Mouse (Mus musculus) left cerebral cortex, adult 18-20 months (tissue): ENCODE measurements around the gene Dhodh. TPM values are rescaled to one million over a fixed set of nuclear protein-coding genes. Genes with fewer than 3 reads are reported as not detected.

Experiments
- DNase-seq, 2 experiments: peaks; one replicate each; pipeline ENCODE4 v3.0.0; 2021 to 2022; ENCODE audit warnings: low spot score in 2 of 2, mixed read lengths in 1 of 2
- long read RNA-seq, 2 experiments: library from polyadenylated mRNA; stranded (forward); transcript quantifications; one replicate each; pipeline ENCODE4 v2.0.0; 2021
- total RNA-seq, 2 experiments: library from RNA; stranded (reverse); gene quantifications; 2 replicates each; pipeline ENCODE4 v1.2.3; 2021

Dhodh gene
- total RNA-seq: 10 to 100 TPM; 16.3 to 20.3 TPM
- long read RNA-seq, experiment 1, transcript Dhodh-201 (9 exons, 2,039 nt): major isoform, 23 of 27 reads
- long read RNA-seq, experiment 1, partial matches to known transcripts: 1 of 27 reads
- long read RNA-seq, experiment 1, other reads (novel, unspliced or antisense): 3 of 27 reads
- long read RNA-seq, experiment 2, transcript Dhodh-201 (9 exons, 2,039 nt): major isoform, 34 of 35 reads
- long read RNA-seq, experiment 2, partial matches to known transcripts: 0 of 35 reads
- long read RNA-seq, experiment 2, other reads (novel, unspliced or antisense): 1 of 35 reads

DNA sequence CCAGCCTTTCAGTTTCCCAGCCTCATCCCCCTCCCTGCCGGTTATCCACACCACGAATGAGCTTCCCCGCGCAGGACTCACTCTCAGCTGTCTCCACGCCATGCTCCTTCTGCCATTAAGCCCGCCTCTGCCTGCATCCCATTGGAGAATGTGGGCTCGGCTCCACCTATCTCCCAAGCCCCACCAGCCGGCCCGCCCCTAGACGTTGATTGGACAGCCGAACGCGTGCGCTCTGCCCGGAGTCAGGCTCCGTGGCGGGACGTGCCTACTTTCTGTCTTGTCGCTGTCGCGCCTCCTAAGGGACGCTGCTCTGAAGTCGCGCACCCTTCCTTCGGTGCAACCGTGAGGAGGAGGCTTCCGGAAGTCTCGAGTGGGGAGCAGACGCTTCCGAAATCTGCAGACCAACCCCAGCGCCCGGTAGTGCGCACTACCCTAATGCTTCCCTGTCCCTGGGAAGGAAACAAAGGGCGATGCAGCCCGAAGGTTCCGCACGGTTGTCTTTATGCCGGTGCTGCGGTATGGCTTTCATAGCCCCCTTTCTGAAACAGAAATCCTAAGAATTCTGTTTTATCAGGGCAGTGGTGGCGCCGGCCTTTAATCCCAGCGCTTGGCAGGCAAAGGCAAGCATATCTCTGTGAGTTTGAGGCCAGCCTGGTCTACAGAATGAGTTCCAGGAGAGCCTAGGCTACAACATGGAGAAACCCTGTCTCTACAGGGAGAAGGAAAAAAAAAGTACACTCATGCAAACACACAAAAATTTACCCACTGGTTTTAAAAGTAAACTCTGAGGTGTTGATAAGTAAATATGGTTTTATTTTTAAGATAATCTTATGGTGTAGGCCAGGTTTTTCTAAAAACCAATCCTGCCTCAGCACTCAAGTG, at the start of gene Dhodh:
Gene Dhodh, minus strand, starts transcription at position 403 of the 882 bp plus-strand sequence.
- peak; percentile 95 to 98 for DNase-seq

DNA sequence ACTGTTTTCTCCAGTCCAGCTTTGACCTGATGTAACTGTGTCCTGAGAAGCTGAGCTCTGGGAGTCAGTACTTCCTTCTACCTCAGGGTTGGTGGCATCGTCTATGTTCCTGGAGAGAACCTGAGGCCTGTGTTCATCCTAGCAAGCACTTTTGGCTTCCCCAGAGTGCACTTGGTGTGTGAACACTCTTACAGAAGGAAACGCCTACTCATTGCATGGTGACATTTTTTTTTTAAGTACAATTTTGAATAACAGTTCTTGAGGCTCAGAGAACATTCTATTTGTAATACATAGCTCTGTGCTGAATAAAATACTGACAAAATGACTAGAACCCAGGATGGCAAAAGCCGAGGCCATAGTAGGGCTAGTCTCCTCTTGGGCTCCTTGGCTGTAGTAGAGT, 48.4 kb upstream of the Dhodh start:
- peak in 1 of 2 experiments; percentile 13 for DNase-seq

DNA sequence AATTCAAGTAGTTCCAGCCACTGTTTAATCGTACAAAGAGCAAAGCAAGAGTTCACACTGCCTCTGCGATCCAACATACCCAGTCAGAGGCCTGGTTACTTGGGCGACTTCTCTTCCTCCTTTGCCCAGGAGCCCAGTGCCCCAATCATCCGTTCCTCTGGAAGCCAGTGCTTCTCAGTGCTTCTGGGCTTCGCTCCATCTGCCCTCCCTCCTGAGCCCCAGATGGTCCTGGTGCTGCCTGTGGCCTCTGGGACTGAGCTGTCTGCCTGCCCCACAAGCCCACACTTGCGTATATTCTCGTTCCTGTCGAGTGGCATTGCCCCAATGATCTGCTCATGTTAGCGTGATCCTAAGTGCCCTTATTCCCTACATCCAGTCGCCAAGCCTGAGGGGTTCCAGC, 42.3 kb upstream of the Dhodh start:
- no peak for DNase-seq

DNA sequence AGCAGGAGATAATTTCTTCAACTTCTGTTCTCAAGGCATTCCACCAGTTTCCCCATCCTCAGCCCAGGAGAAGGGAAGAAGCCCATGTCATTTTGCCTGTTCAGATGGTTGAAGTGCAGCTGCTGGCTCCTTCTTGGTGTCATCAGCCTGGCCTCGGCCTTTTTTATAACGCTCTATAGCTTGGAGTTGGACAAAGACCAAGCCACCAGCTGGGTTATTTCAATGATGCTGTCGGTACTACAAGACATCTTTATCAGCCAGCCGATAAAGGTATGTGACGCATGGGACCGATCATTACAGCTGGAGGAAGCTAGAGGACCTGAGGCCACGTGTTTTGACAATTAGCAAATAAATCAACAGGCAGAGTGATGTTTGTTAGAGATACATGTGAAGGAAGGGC, 40.0 kb upstream of the Dhodh start:
- DNase-seq: no peak

DNA sequence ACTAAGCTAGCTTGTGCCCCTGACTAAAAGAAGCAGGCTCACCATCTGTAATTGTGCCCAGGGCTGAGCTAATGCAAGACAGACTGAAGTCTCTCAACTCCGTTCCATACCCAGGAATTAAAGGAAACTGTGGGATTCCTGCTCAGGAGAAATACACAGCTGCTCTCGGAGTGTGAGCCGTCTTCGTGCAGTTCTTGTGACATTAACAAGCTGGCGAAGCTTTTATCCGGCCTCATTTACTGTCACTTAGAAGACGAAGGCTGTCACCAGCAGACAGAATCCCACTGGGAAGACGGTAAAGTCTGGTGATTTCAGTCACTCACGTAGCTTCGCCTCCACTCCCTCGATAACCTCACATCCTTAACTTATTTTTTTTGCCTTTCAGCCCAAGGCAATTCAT, 38.9 kb upstream of the Dhodh start:
- DNase-seq: no peak

DNA sequence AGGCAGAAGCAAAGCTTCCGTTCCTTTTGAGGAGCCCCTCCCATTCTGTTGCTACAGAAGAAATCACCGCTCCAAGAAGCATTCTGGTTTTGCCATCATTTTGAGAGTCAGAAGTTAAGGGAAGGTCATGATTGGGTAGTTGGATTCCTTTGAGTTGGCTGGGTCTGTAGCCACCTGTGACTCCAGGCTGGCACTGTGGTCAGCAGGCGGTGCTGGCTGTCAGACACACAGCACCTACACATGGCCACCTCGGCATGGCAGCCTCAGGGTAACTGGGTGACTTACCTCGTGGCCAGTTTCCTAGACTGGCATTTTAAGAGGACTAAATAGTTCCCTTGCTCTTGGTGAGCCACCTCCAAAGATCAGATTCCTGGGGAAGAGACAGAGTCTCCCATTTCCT, 32.8 kb upstream of the Dhodh start:
- DNase-seq: no peak

DNA sequence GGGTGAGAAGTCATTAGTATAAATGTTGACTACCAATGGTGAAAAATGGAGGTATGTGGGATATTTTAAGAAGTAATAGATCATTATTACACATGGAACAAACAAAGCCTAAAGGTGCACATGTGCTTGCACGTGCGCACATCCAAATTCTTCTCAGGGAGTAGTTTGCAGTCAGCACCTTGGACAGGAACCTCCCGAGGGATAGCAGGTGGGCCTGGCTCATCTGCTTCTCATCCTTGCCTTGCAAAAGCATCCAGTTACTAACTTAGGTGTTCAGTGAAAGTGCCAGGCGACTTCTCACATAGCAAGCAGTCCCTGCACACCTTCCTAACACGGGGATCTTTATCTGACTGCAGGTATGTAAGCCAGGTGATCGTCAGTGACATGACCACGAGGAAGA, 31.9 kb upstream of the Dhodh start:
- DNase-seq: no peak

DNA sequence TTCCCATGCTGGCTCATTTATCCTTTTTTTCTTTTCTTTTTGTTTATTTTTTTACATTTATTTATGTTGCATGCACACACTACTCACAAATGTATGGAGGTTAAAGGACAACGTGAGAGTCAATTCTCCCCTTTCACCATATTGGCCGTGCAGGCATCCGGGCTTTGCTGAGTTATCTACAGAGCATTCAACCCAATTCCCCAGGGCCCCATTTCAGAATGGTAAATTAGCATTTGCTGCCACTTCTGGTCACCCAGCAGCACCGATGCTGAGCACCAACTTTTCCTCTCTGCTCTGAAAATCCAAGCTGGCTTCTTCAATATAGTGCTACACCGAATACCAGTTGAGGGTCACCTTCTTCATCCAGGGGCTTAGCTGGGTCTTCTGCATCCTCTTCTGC, 30.4 kb upstream of the Dhodh start:
- DNase-seq: no peak

DNA sequence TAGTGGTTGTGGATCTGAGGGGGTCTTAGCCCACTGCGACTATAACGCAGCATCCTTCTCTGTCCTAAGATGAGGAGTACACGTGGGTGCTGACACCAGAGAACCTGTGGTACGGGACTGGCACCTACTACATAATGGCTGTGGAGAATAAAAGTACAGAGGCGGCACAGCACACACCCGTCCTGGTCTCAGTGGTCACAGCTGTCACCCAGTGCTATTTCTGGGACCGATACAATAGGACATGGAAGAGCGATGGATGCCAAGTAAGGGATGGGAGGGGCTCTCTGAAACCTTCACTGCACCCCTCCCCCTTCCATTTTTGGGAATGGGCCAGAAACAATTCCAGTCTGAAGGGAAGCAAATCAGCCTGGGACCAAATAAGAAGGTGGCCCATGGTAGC, 26.7 kb upstream of the Dhodh start:
- no peak for DNase-seq

DNA sequence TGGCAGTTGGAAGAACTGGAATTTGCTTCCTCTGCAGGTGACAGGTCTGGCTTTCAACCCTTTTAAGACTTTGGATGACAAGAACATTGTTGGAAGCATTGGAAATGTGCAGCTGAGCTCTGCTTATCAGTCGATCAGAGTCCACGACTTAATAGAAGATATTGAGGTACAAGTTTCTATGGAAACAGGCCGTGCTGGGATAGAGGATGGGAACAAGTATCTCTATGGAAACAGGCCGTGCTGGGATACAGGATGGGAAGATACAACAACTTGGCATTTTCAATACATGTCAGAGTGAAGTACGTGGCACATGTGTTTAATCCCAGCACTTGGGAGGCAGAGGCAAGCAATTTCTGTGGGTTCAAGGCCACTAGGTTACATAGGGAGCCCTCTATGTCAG, 24.0 kb upstream of the Dhodh start:
- no peak for DNase-seq

DNA sequence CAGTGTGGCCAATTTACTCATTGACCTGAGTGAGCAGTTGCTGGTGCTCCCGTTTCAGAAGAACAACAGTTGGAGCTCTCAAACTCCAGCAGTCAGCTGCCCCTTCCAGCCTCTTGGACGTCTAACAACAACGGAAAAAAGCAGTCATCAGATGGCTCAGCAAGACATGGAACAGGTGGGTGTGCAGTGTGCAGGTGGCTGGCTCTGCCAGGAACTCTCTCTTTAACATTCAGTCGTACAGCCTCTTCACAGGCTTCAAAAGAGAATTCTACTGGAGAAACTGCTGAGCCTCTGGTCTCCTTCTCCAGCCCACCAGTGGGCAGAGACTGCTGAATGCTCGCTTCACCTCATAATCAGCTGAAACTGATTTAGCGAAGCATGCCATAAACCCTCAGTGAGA, 20.2 kb upstream of the Dhodh start:
- DNase-seq: peak in 1 of 2 experiments; percentile 40

DNA sequence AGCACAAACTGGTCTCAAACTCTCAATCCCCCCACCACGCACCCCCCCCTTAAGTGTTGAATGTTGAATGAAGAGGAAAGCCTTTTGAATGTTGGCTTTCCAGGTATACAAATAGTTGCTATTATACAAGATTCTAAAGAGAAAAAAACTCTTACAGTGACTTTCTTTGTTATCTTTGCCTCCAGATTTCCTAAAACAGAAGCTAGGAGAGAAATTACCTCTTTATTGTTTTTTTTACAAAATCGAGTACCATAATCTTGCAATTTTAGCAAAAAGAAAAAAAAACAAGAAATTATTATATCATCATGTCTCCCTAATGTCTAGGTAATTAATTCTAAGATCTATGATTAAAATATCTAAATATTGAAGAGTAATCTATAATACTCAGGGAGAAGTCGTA, 7.1 kb upstream of the Dhodh start:
- DNase-seq: no peak

DNA sequence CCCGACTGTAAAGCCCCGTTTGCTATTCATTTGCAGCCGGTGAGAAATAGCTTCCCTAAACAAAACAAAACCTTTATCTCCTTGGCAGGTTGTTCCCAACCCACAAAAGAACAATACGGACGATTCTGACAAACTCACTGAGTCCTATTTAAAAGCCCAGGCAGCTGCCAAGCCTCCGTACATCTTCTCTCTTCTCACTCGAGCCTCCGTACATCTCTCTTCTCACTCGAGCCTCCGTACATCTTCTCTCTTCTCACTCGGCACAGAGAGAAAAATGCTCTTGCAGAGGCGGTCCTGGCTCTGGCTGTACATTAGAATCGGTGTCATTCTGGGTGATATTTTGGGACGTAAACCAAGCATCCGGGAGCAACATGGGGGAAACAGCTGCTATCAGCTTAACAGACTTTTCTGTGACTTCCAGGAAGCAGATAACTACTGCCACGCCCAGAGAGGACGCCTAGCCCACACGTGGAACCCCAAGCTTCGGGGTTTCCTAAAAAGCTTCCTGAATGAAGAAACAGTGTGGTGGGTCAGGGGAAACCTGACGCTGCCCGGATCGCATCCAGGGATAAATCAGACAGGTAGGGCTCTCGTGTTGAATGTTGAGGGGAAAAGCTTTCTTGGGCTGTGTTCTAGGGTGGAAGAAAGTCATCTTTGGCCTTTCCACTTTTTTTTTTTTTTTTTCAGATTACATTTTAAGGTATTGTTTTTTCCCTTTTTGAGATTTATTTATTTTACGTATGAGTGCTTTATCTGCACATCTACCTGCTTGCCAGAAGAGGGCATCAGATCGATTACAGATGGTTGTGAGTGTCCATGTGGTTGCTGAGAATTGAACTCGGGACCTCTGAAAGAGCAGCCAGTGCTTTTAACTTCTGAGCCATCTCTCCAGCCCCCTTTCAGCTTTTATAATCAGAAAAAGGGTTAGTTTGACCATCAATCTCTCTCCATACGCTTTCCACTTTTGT, 6.1 kb upstream of the Dhodh start, which contains the start of gene Pkd1l3:
Gene Pkd1l3, plus strand, starts transcription at position 275 of the 968 bp plus-strand sequence.
- DNase-seq: peak in 1 of 2 experiments; percentile 20

DNA sequence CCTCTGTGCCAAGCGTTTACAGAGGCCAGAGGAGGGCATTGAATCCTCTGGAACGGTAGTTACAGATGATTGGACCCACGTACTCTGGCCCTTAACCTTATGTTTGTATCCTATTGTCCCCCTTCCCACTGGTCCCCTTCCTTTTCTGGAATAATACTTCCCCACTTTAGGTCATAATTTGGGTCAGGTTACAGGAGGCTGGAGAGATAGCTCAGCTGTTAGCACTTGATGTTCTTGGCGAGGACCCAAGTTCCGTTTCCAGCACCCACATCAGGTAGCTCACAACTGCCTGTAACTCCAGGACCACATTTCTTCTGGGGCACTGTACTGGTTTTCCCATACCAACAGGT, 655 bp upstream of the Dhodh start:
- DNase-seq: no peak

DNA sequence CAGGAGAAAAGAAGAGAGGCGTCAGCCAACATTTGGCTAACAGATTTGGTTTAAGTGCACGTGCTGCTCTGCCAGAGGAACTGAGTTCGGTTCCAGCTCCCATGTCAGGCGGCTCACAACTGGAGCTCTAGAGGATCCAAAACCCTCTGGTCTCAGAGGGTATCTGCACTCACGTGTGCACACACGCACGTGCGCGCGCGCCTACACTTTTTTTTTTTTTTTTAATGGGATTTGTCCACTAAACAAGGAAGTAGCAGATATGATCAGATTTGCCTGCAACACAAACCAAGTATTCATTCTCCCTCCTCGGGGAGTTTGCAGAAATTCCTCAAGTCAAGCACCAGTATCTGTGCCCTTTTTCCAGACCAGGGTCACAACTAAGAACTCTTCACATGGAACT, 823 bp downstream of the Dhodh start:
- DNase-seq: no peak

DNA sequence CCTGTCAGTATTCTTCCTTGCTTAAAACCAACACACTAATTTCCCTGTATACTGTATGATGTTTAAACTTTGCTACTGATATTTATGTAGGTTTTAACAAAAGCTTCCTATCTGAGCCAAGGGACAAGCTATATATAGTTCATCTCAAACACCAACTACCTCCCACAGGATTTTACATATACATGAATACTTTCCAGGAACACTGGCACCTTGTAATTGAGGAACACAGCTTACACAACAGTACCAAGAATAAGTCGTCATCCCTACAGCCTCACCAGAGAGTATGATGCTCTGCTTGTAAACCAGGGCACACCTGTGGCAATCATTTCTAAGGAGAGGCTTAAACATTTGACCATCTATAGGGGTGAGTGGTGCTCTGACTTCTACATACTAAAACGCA, 1.7 kb downstream of the Dhodh start:
- DNase-seq: no peak

DNA sequence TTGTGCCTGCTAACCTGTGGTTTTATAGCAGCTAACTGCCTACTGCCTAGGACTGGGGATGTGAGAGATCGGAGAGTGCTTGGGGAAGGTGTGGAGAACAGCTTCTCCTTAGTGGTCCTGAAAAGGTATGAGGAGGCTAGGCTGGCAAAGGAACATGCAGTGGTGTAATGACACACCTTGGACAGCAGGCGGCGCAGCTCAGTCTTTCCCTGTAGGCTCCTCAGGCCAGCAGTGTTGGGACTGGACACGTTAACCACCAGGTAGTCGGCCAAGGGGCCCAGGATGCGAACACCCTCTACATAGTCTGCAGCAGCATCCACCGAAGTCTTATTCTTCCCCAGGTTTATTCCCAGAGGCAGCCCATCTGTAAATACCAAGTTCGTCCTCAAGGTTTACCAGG, 12.6 kb downstream of the Dhodh start:
- DNase-seq: peak; percentile 48 to 52

DNA sequence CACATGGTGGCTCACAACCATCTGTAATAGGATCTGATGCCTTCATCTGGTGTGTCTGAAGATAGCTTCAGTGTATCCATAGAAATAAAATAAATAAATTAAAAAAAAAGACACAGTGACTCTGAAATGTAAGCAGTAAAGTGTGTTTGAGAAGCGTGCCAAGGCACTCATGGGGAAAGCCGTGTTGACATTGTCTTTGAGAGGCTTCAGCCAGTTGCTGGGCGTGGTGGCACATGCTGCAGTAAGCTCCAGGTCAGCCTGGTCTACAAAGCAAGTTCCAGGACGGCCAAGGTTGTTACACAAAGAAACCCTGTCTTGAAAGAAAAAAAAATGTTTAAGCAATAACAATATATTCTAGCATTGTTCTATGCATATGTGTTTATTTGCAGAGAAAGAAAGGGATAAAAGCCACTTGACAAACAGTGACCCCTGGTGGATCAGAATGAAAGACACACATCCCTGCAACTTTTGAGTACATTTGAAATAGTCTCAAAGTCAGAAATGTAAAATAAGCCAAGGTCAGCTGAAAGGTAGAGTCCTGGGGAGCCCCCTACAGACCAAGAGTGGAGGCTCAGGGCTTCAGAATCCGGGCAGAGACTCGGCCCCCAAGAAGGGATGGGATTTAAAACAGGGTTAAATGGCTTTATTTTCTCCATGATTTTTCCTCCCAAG, 15.2 kb downstream of the Dhodh start:
- DNase-seq: no peak

DNA sequence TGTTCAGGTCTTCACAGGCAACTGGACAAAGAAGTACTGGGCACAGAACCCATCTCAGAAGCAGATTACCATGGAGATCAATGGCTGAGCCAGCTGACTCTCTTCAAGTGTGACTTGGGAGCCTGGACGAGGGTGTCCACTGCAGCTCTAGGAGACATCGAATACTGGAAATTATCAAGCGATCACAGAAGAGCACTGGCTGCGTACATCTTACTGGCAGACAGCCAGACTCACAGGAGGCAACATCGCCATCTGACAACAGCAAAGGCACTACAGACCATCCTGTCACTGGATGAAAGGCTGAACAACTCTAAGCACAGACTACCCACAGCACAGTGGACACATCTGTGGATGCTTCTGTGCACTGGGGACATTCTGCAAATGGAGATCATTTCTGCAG, 16.3 kb downstream of the Dhodh start:
- DNase-seq: no peak

DNA sequence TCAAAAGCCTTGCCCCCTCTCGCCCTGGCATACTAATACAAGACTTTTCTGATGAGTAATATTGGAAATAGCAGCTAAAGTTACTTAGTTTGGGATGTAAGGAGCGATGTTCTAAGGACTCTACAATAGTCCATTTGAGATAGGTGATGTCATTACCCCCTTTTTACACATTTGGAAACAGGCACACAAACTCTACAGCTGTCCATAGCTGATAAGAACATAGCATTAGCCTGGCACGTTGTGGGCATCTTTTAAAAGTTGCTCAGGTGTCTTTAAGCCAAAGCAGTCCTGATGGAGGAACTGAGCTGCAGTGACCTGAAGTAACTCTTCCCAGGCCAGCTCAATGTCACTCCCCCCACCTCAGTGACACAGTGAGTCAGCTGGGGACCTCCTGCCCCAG, 17.1 kb downstream of the Dhodh start:
- DNase-seq: no peak

DNA sequence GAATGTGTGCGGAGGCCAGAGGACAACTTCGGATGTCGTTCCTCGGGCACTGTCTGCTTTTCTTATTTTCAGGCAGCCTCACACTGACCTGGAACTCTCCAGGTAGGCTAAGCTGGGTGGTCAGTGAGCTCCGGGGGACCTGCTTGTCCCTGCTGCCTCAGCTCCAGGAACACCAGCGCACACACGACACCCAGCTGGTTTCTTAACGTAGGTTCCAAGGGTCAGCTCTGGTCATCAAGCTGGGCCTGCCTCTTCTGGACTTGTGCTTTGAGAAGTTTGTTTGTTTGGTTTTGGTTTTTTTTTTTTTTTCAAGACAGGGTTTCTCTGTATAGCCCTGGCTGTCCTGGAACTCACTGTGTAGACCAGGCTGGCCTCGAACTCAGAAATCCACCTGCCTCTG, 17.6 kb downstream of the Dhodh start:
- DNase-seq: no peak
